In genomic region chr2:131176491-131176890, GRCm38 (mm10) we compare ENCODE assay signal across 8 mouse cellular contexts. TPM values are rescaled to one million over a fixed set of nuclear protein-coding genes. Genes with fewer than 3 reads are reported as not detected.
DNase-seq lines count a peak whose midpoint lies in the region; ATAC-seq and TF ChIP-seq lines count a peak whose summit lies in the region.

No protein-coding gene starts in this region.

- H3K27me3 ChIP-seq in heart, embryonic 14.5 days (ENCODE audit: control insufficient read depth, insufficient read depth, low read length), result peaks cover 22% of the 10 kb centered on the region
- peaks cover 27% of the 10 kb centered on the region for H3K27me3 ChIP-seq in embryonic facial prominence, embryonic 12.5 days
- H3K27me3 ChIP-seq in kidney, postnatal 0 days (ENCODE audit: insufficient read depth, low read length), result no peaks in the 10 kb centered on the region
- peaks cover 17% of the 10 kb centered on the region for H3K27me3 ChIP-seq in midbrain, embryonic 15.5 days (replicated peaks)

- DNase-seq in heart, adult 9 months (ENCODE audit: low spot score in 2 of 2), result no peak
- peak; percentile 50 for DNase-seq in kidney, postnatal 0 days (ENCODE audit: low spot score)
- no peak for DNase-seq in right cerebral cortex, postnatal 14 days
- DNase-seq in layer of hippocampus, adult 2 months (ENCODE audit: low spot score in 2 of 2), result no peak
- DNase-seq in right cerebral cortex, postnatal 10 days (ENCODE audit: low spot score in 2 of 2), result no peak

- H3K36me3 ChIP-seq in heart, embryonic 14.5 days (ENCODE audit: control insufficient read depth, insufficient read depth, low read length), result peaks cover 24% of the 10 kb centered on the region; the same call in 1 of the 2 replicates
- peaks cover 11% of the 10 kb centered on the region; the same call in 1 of the 2 replicates for H3K36me3 ChIP-seq in embryonic facial prominence, embryonic 12.5 days
- no peaks in the 10 kb centered on the region for H3K36me3 ChIP-seq in kidney, postnatal 0 days (ENCODE audit: insufficient read depth, low read length)
- H3K36me3 ChIP-seq in midbrain, embryonic 15.5 days (replicated peaks), result no peaks in the 10 kb centered on the region

- H3K4me1 ChIP-seq in heart, embryonic 14.5 days (ENCODE audit: control insufficient read depth in 2 of 2, insufficient read depth in 2 of 2, low read length in 2 of 2), result peaks cover 26 to 32% of the 10 kb centered on the region in 2 experiments
- H3K4me1 ChIP-seq in embryonic facial prominence, embryonic 12.5 days, result peaks cover 46% of the 10 kb centered on the region
- peaks cover 33% of the 10 kb centered on the region for H3K4me1 ChIP-seq in kidney, postnatal 0 days (replicated peaks; ENCODE audit: insufficient read depth, low read length)
- peaks cover 56% of the 10 kb centered on the region for H3K4me1 ChIP-seq in midbrain, embryonic 15.5 days

- TF ChIP-seq CTCF in kidney, postnatal 0 days (IDR thresholded peaks at IDR 0.05; ENCODE audit: low read depth), result no peak
- TF ChIP-seq CTCF in layer of hippocampus, adult 2 months (conservative IDR thresholded peaks at IDR 0.05), result no peak

- WGBS in heart, embryonic 14.5 days, result 58% methylated on average over 5 of the region's 5 CpGs
- 62% methylated on average over 5 of the region's 5 CpGs for WGBS in embryonic facial prominence, embryonic 12.5 days
- 46% methylated on average over 5 of the region's 5 CpGs for WGBS in kidney, postnatal 0 days
- 72% methylated on average over 5 of the region's 5 CpGs for WGBS in midbrain, embryonic 15.5 days

- ATAC-seq in heart, embryonic 14.5 days (ENCODE audit: insufficient number of reproducible peaks, insufficient read depth, low FRiP score, low read depth), result no peak
- ATAC-seq in embryonic facial prominence, embryonic 12.5 days (ENCODE audit: insufficient number of reproducible peaks, insufficient read depth, low FRiP score, low TSS enrichment), result no peak
- ATAC-seq in kidney, postnatal 0 days (replicated peaks; ENCODE audit: low FRiP score, low read depth), result peak; percentile 30; the same call in 1 of the 2 replicates
- ATAC-seq in midbrain, embryonic 15.5 days (replicated peaks), result no peak

- no peak overlapping the region; the same call in 1 of the 2 replicates for H3K9ac ChIP-seq in heart, embryonic 14.5 days (ENCODE audit: low read length)
- H3K9ac ChIP-seq in embryonic facial prominence, embryonic 12.5 days, result no peak overlapping the region
- H3K9ac ChIP-seq in kidney, postnatal 0 days (ENCODE audit: low read depth, low read length), result peak overlapping the region; percentile 9; the same call in 1 of the 2 replicates
- no peak overlapping the region for H3K9ac ChIP-seq in midbrain, embryonic 15.5 days

- H3K4me3 ChIP-seq in heart, embryonic 14.5 days (ENCODE audit: control insufficient read depth in 1 of 2, insufficient read depth in 1 of 2, low read depth in 1 of 2, low read length in 2 of 2), result no peak overlapping the region
- H3K4me3 ChIP-seq in embryonic facial prominence, embryonic 12.5 days, result no peak overlapping the region
- no peak overlapping the region for H3K4me3 ChIP-seq in kidney, postnatal 0 days (replicated peaks; ENCODE audit: low read depth, low read length)
- H3K4me3 ChIP-seq in midbrain, embryonic 15.5 days, result no peak overlapping the region
- H3K4me3 ChIP-seq in layer of hippocampus, adult 2 months, result no peak overlapping the region

- no peak overlapping the region for H3K27ac ChIP-seq in heart, embryonic 14.5 days (replicated peaks in 1 of 2; ENCODE audit: control insufficient read depth in 1 of 2, insufficient read depth in 1 of 2, low read depth in 2 of 2, low read length in 2 of 2)
- H3K27ac ChIP-seq in embryonic facial prominence, embryonic 12.5 days, result 0 out of 2 replicates have a peak overlapping the region, but pooled peaks have one; percentile 38
- peak overlapping the region; percentile 81 for H3K27ac ChIP-seq in kidney, postnatal 0 days
- H3K27ac ChIP-seq in midbrain, embryonic 15.5 days, result no peak overlapping the region
- H3K27ac ChIP-seq in layer of hippocampus, adult 2 months, result no peak overlapping the region

- H3K4me2 ChIP-seq in heart, embryonic 14.5 days (ENCODE audit: low read length), result 0 out of 2 replicates have a peak overlapping the region, but pooled peaks have one; percentile 95
- no peak overlapping the region for H3K4me2 ChIP-seq in embryonic facial prominence, embryonic 12.5 days (replicated peaks)
- H3K4me2 ChIP-seq in kidney, postnatal 0 days (ENCODE audit: low read length), result peak overlapping the region; percentile 96
- H3K4me2 ChIP-seq in midbrain, embryonic 15.5 days, result peak overlapping the region; percentile 97

- no peaks in the 10 kb centered on the region for H3K9me3 ChIP-seq in heart, embryonic 14.5 days (ENCODE audit: control insufficient read depth, low read length)
- H3K9me3 ChIP-seq in embryonic facial prominence, embryonic 12.5 days, result no peaks in the 10 kb centered on the region
- H3K9me3 ChIP-seq in kidney, postnatal 0 days (replicated peaks; ENCODE audit: low read length), result no peaks in the 10 kb centered on the region
- no peaks in the 10 kb centered on the region for H3K9me3 ChIP-seq in midbrain, embryonic 15.5 days

RNA-seq across cellular contexts. Expression of gene Cenpb, which starts 3.4 kb away (rescaled TPM):
- 6.2 and 7.0 TPM in 2 replicates for polyA plus RNA-seq in heart, embryonic 14.5 days (2014; fragmentation: Nextera tagmentation; extraction: Ambion mirVana)
- 12.6 and 14.8 TPM in 2 replicates for polyA plus RNA-seq in embryonic facial prominence, embryonic 12.5 days (2016; fragmentation: Nextera tagmentation; extraction: Ambion mirVana)
- polyA plus RNA-seq in kidney, postnatal 0 days (2015; fragmentation: Nextera tagmentation; extraction: Ambion mirVana), result 13.1 and 15.3 TPM in 2 replicates
- polyA plus RNA-seq in midbrain, embryonic 15.5 days (2015; fragmentation: Nextera tagmentation; extraction: Ambion mirVana), result 16.0 and 16.4 TPM in 2 replicates
- 10 to 100 TPM; 72.3 to 78.8 TPM for total RNA-seq in layer of hippocampus, adult 2 months (2021)

RNA-seq across cellular contexts. Expression of gene Cdc25b, which starts 10.3 kb away (rescaled TPM):
- polyA plus RNA-seq in heart, embryonic 14.5 days (2014; fragmentation: Nextera tagmentation; extraction: Ambion mirVana), result 33.1 and 38.9 TPM in 2 replicates
- polyA plus RNA-seq in embryonic facial prominence, embryonic 12.5 days (2016; fragmentation: Nextera tagmentation; extraction: Ambion mirVana), result 48.8 and 52.3 TPM in 2 replicates
- polyA plus RNA-seq in kidney, postnatal 0 days (2015; fragmentation: Nextera tagmentation; extraction: Ambion mirVana), result 36.1 and 39.0 TPM in 2 replicates
- polyA plus RNA-seq in midbrain, embryonic 15.5 days (2015; fragmentation: Nextera tagmentation; extraction: Ambion mirVana), result 23.9 and 27.0 TPM in 2 replicates
- total RNA-seq in layer of hippocampus, adult 2 months (2021), result 10 to 100 TPM; 23.4 to 25.5 TPM

RNA-seq across cellular contexts. Expression of gene Spef1, which starts 10.6 kb away (rescaled TPM):
- 2.0 and 2.4 TPM in 2 replicates for polyA plus RNA-seq in heart, embryonic 14.5 days (2014; fragmentation: Nextera tagmentation; extraction: Ambion mirVana)
- polyA plus RNA-seq in embryonic facial prominence, embryonic 12.5 days (2016; fragmentation: Nextera tagmentation; extraction: Ambion mirVana), result 4.9 and 5.2 TPM in 2 replicates
- 3.7 and 4.0 TPM in 2 replicates for polyA plus RNA-seq in kidney, postnatal 0 days (2015; fragmentation: Nextera tagmentation; extraction: Ambion mirVana)
- polyA plus RNA-seq in midbrain, embryonic 15.5 days (2015; fragmentation: Nextera tagmentation; extraction: Ambion mirVana), result 10.6 and 11.3 TPM in 2 replicates
- total RNA-seq in layer of hippocampus, adult 2 months (2021), result 1 to 10 TPM; 8.5 to 8.9 TPM

RNA-seq across cellular contexts. Expression of gene 1700037H04Rik, which starts 16.6 kb away (rescaled TPM):
- 71.0 and 80.3 TPM in 2 replicates for polyA plus RNA-seq in heart, embryonic 14.5 days (2014; fragmentation: Nextera tagmentation; extraction: Ambion mirVana)
- polyA plus RNA-seq in embryonic facial prominence, embryonic 12.5 days (2016; fragmentation: Nextera tagmentation; extraction: Ambion mirVana), result 74.1 and 79.5 TPM in 2 replicates
- polyA plus RNA-seq in kidney, postnatal 0 days (2015; fragmentation: Nextera tagmentation; extraction: Ambion mirVana), result 84.8 and 91.5 TPM in 2 replicates
- 71.2 and 81.5 TPM in 2 replicates for polyA plus RNA-seq in midbrain, embryonic 15.5 days (2015; fragmentation: Nextera tagmentation; extraction: Ambion mirVana)
- total RNA-seq in layer of hippocampus, adult 2 months (2021), result 10 to 100 TPM; 46.0 to 46.7 TPM

RNA-seq across cellular contexts. Expression of gene Ap5s1, which starts 30.4 kb away (rescaled TPM):
- 39.7 and 44.3 TPM in 2 replicates for polyA plus RNA-seq in heart, embryonic 14.5 days (2014; fragmentation: Nextera tagmentation; extraction: Ambion mirVana)
- 29.7 and 31.5 TPM in 2 replicates for polyA plus RNA-seq in embryonic facial prominence, embryonic 12.5 days (2016; fragmentation: Nextera tagmentation; extraction: Ambion mirVana)
- polyA plus RNA-seq in kidney, postnatal 0 days (2015; fragmentation: Nextera tagmentation; extraction: Ambion mirVana), result 29.9 and 33.4 TPM in 2 replicates
- polyA plus RNA-seq in midbrain, embryonic 15.5 days (2015; fragmentation: Nextera tagmentation; extraction: Ambion mirVana), result 36.5 and 37.5 TPM in 2 replicates
- 10 to 100 TPM; 20.9 to 26.0 TPM for total RNA-seq in layer of hippocampus, adult 2 months (2021)

Comparison
In these comparisons a context has a peak if more than half of its experiments do, and no peak if none do; other contexts are left out.
1. H3K27ac ChIP-seq: peak in embryonic facial prominence, embryonic 12.5 days (single experiment) and kidney, postnatal 0 days (single experiment); none in heart, embryonic 14.5 days (0 of 2), midbrain, embryonic 15.5 days (single experiment) and layer of hippocampus, adult 2 months (single experiment).